Mouse (Mus musculus): Measurements from ENCODE around the gene Noxa1. TPM values are rescaled to one million over a fixed set of nuclear protein-coding genes. Genes with fewer than 3 reads are reported as not detected.

The Noxa1 gene
- total and polyA plus RNA-seq, 2 experiments from 2014 or later, result not detected

GRCm38 (mm10) chr2:25051450-25051849 lies 43.5 kb downstream of the Noxa1 start:
- DNase-seq (no peak), ATAC-seq (no peak)
- no peak overlapping the region for H3K9ac ChIP-seq
- no peak for TF ChIP-seq CTCF (IDR thresholded peaks at IDR 0.05; ENCODE audit: low read depth)
- H3K27me3 ChIP-seq (ENCODE audit: insufficient read depth, low read length), result no peaks in the 10 kb centered on the region
- H3K4me2 ChIP-seq (ENCODE audit: low read depth), result no peak overlapping the region
- H3K4me1 ChIP-seq (ENCODE audit: insufficient read depth), result peaks cover 13% of the 10 kb centered on the region; the same call in 1 of the 2 replicates
- no peak overlapping the region for H3K4me3 ChIP-seq (ENCODE audit: low read depth, low read length)
- 87% methylated on average over 8 of the region's 8 CpGs for whole genome bisulfite sequencing
- H3K9me3 ChIP-seq (ENCODE audit: low read length), result no peaks in the 10 kb centered on the region
- no peaks in the 10 kb centered on the region for H3K36me3 ChIP-seq (ENCODE audit: insufficient read depth)
- H3K27ac ChIP-seq (ENCODE audit: low read depth, low read length), result no peak overlapping the region

DNA sequence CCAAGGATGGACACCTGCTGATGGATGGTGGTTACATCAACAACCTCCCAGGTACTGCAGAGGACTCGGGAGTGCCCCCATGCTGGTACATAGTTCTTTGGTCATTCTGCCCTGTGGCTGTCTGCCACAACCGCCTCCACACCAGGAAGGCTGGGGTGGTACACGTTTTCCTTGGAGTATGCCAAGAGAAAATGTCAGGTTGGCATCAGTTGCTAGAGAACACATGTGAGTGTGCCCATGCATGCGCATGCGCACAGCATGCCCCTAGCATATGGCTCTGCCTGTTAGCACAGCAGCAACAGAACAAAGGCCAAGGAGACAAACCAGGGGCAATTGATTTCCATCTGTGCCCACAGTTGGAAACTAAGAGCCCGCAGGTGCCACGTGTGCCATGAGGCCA lies 44.0 kb downstream of the Noxa1 start:
- no peaks in the 10 kb centered on the region for H3K27me3 ChIP-seq (ENCODE audit: insufficient read depth, low read length)
- H3K36me3 ChIP-seq (ENCODE audit: insufficient read depth), result no peaks in the 10 kb centered on the region
- no peak overlapping the region for H3K27ac ChIP-seq (ENCODE audit: low read depth, low read length)
- DNase-seq (peak; percentile 35), ATAC-seq (no peak)
- no peak overlapping the region for H3K4me3 ChIP-seq (ENCODE audit: low read depth, low read length)
- WGBS, result 75% methylated on average over 7 of the region's 7 CpGs
- H3K9ac ChIP-seq, result no peak overlapping the region
- H3K4me1 ChIP-seq (ENCODE audit: insufficient read depth), result peaks cover 11% of the 10 kb centered on the region; the same call in 1 of the 2 replicates
- no peak overlapping the region for H3K4me2 ChIP-seq (ENCODE audit: low read depth)
- no peaks in the 10 kb centered on the region for H3K9me3 ChIP-seq (ENCODE audit: low read length)
- TF ChIP-seq CTCF (IDR thresholded peaks at IDR 0.05; ENCODE audit: low read depth), result no peak

DNA sequence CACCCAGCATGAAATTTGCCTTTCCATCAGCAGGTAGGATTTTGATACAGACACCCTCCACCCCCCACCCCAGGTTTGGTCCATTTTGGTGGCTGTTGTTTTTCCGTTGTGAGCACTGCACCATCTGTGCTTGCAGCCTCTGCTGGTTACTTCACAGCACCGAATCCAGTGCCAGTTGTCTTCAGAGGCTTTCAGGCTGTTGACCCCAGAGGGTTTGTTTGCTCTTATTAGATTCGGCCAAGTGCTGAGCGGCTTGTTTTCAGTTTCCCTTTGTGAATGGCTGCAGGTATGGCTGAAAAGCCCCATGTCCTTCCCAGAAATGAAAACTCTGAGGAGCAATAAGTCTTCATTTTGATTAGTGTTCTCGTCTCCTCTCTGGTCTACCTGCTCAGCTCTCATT lies 54.9 kb downstream of the Noxa1 start:
- no peaks in the 10 kb centered on the region for H3K9me3 ChIP-seq (ENCODE audit: low read length)
- no peak overlapping the region for H3K9ac ChIP-seq
- no peak overlapping the region for H3K4me3 ChIP-seq (ENCODE audit: low read depth, low read length)
- no peaks in the 10 kb centered on the region for H3K4me1 ChIP-seq (ENCODE audit: insufficient read depth)
- H3K36me3 ChIP-seq (ENCODE audit: insufficient read depth), result no peaks in the 10 kb centered on the region
- H3K27ac ChIP-seq (ENCODE audit: low read depth, low read length), result no peak overlapping the region
- no peak overlapping the region for H3K4me2 ChIP-seq (ENCODE audit: low read depth)
- ATAC-seq (no peak), DNase-seq (no peak)
- WGBS, result 90% methylated on average over 5 of the region's 5 CpGs
- no peak for TF ChIP-seq CTCF (IDR thresholded peaks at IDR 0.05; ENCODE audit: low read depth)
- H3K27me3 ChIP-seq (ENCODE audit: insufficient read depth, low read length), result no peaks in the 10 kb centered on the region

Small RNA genes lying within 50 kb of the gene (microRNA-seq; reads per million reads assigned to microRNA genes)
- gene Gm24328 (0 reads per million in 2 experiments), gene Mir7664 (0 to 0.24 reads per million in 2 experiments)

Other genes with a start within 250 kb of the Noxa1 start
- 72.4 and 89.4 TPM in 2 replicates for gene Ehmt1, start 175.5 kb downstream of the Noxa1 start, total RNA-seq (2014; rRNA removed)
- 44.2 and 72.1 TPM in 2 replicates for gene Ehmt1, start 175.5 kb downstream of the Noxa1 start, polyA plus RNA-seq (2015; fragmentation: Nextera tagmentation; extraction: Ambion mirVana)
- 44.3 and 44.4 TPM in 2 replicates for gene Arrdc1, start 159.9 kb downstream of the Noxa1 start, total RNA-seq (2014; rRNA removed)
- gene Arrdc1, start 159.9 kb downstream of the Noxa1 start, polyA plus RNA-seq (2015; fragmentation: Nextera tagmentation; extraction: Ambion mirVana), result 35.3 and 37.8 TPM in 2 replicates
- 34.9 and 39.9 TPM in 2 replicates for gene Zmynd19, start 145.4 kb downstream of the Noxa1 start, total RNA-seq (2014; rRNA removed)
- 19.2 and 21.9 TPM in 2 replicates for gene Zmynd19, start 145.4 kb downstream of the Noxa1 start, polyA plus RNA-seq (2015; fragmentation: Nextera tagmentation; extraction: Ambion mirVana)
- 42.9 and 54.0 TPM in 2 replicates for gene Dph7, start 132.7 kb downstream of the Noxa1 start, total RNA-seq (2014; rRNA removed)
- gene Dph7, start 132.7 kb downstream of the Noxa1 start, polyA plus RNA-seq (2015; fragmentation: Nextera tagmentation; extraction: Ambion mirVana), result 40.8 and 45.1 TPM in 2 replicates
- gene Mrpl41, start 120.1 kb downstream of the Noxa1 start, total RNA-seq (2014; rRNA removed), result 79.4 and 123 TPM in 2 replicates
- gene Mrpl41, start 120.1 kb downstream of the Noxa1 start, polyA plus RNA-seq (2015; fragmentation: Nextera tagmentation; extraction: Ambion mirVana), result 174 and 203 TPM in 2 replicates
- 5.0 TPM in 2 replicates for gene Pnpla7, start 119.1 kb downstream of the Noxa1 start, total RNA-seq (2014; rRNA removed)
- gene Pnpla7, start 119.1 kb downstream of the Noxa1 start, polyA plus RNA-seq (2015; fragmentation: Nextera tagmentation; extraction: Ambion mirVana), result 2.7 and 3.1 TPM in 2 replicates
- 285 and 329 TPM in 2 replicates for gene Nsmf, start 40.8 kb downstream of the Noxa1 start, total RNA-seq (2014; rRNA removed)
- gene Nsmf, start 40.8 kb downstream of the Noxa1 start, polyA plus RNA-seq (2015; fragmentation: Nextera tagmentation; extraction: Ambion mirVana), result 258 and 262 TPM in 2 replicates
- not detected in 2 replicates for gene Entpd8, start 14.8 kb downstream of the Noxa1 start, total RNA-seq (2014; rRNA removed)
- gene Entpd8, start 14.8 kb downstream of the Noxa1 start, polyA plus RNA-seq (2015; fragmentation: Nextera tagmentation; extraction: Ambion mirVana), result not detected in 2 replicates
- gene Nrarp, start 85.6 kb upstream of the Noxa1 start, total RNA-seq (2014; rRNA removed), result 38.2 and 40.0 TPM in 2 replicates
- gene Nrarp, start 85.6 kb upstream of the Noxa1 start, polyA plus RNA-seq (2015; fragmentation: Nextera tagmentation; extraction: Ambion mirVana), result 17.0 and 17.8 TPM in 2 replicates
- 1.7 and 3.3 TPM in 2 replicates for gene Tor4a, start 101.7 kb upstream of the Noxa1 start, total RNA-seq (2014; rRNA removed)
- 0.92 and 1.2 TPM in 2 replicates for gene Tor4a, start 101.7 kb upstream of the Noxa1 start, polyA plus RNA-seq (2015; fragmentation: Nextera tagmentation; extraction: Ambion mirVana)
- gene Nelfb, start 116.3 kb upstream of the Noxa1 start, total RNA-seq (2014; rRNA removed), result 94.6 and 115 TPM in 2 replicates
- 57.1 and 76.1 TPM in 2 replicates for gene Nelfb, start 116.3 kb upstream of the Noxa1 start, polyA plus RNA-seq (2015; fragmentation: Nextera tagmentation; extraction: Ambion mirVana)
- gene Stpg3, start 119.5 kb upstream of the Noxa1 start, total RNA-seq (2014; rRNA removed), result not detected in 2 replicates
- gene Stpg3, start 119.5 kb upstream of the Noxa1 start, polyA plus RNA-seq (2015; fragmentation: Nextera tagmentation; extraction: Ambion mirVana), result not detected in 2 replicates
- gene Fam166a, start 123.6 kb upstream of the Noxa1 start, total RNA-seq (2014; rRNA removed), result not detected in 2 replicates
- 0.94 TPM in 1 of 2 replicates, not detected in the other for gene Fam166a, start 123.6 kb upstream of the Noxa1 start, polyA plus RNA-seq (2015; fragmentation: Nextera tagmentation; extraction: Ambion mirVana)
- gene Tubb4b, start 129.6 kb upstream of the Noxa1 start, total RNA-seq (2014; rRNA removed), result 553 and 579 TPM in 2 replicates
- gene Tubb4b, start 129.6 kb upstream of the Noxa1 start, polyA plus RNA-seq (2015; fragmentation: Nextera tagmentation; extraction: Ambion mirVana), result 382 and 469 TPM in 2 replicates
- not detected in 2 replicates for gene Slc34a3, start 139.2 kb upstream of the Noxa1 start, total RNA-seq (2014; rRNA removed)
- not detected in 2 replicates for gene Slc34a3, start 139.2 kb upstream of the Noxa1 start, polyA plus RNA-seq (2015; fragmentation: Nextera tagmentation; extraction: Ambion mirVana)
- not detected in 2 replicates for gene Rnf224, start 141.6 kb upstream of the Noxa1 start, total RNA-seq (2014; rRNA removed)
- gene Rnf224, start 141.6 kb upstream of the Noxa1 start, polyA plus RNA-seq (2015; fragmentation: Nextera tagmentation; extraction: Ambion mirVana), result not detected in 2 replicates
- 77.6 and 84.1 TPM in 2 replicates for gene Rnf208, start 147.1 kb upstream of the Noxa1 start, total RNA-seq (2014; rRNA removed)
- gene Rnf208, start 147.1 kb upstream of the Noxa1 start, polyA plus RNA-seq (2015; fragmentation: Nextera tagmentation; extraction: Ambion mirVana), result 193 and 205 TPM in 2 replicates
- gene Cysrt1, start 147.3 kb upstream of the Noxa1 start, total RNA-seq (2014; rRNA removed), result not detected in 2 replicates
- gene Cysrt1, start 147.3 kb upstream of the Noxa1 start, polyA plus RNA-seq (2015; fragmentation: Nextera tagmentation; extraction: Ambion mirVana), result not detected in 2 replicates
- gene AL732309.1, start 151.7 kb upstream of the Noxa1 start, total RNA-seq (2014; rRNA removed), result 10.1 and 12.8 TPM in 2 replicates
- gene AL732309.1, start 151.7 kb upstream of the Noxa1 start, polyA plus RNA-seq (2015; fragmentation: Nextera tagmentation; extraction: Ambion mirVana), result 3.0 and 3.1 TPM in 2 replicates
- gene Tmem203, start 160.3 kb upstream of the Noxa1 start, total RNA-seq (2014; rRNA removed), result 29.2 and 42.5 TPM in 2 replicates
- gene Tmem203, start 160.3 kb upstream of the Noxa1 start, polyA plus RNA-seq (2015; fragmentation: Nextera tagmentation; extraction: Ambion mirVana), result 22.7 and 27.7 TPM in 2 replicates
- gene Tprn, start 167.5 kb upstream of the Noxa1 start, total RNA-seq (2014; rRNA removed), result 15.2 and 18.1 TPM in 2 replicates
- gene Tprn, start 167.5 kb upstream of the Noxa1 start, polyA plus RNA-seq (2015; fragmentation: Nextera tagmentation; extraction: Ambion mirVana), result 16.4 and 18.8 TPM in 2 replicates
- gene Ssna1, start 177.3 kb upstream of the Noxa1 start, total RNA-seq (2014; rRNA removed), result 108 and 127 TPM in 2 replicates
- gene Ssna1, start 177.3 kb upstream of the Noxa1 start, polyA plus RNA-seq (2015; fragmentation: Nextera tagmentation; extraction: Ambion mirVana), result 189 and 195 TPM in 2 replicates
- 30.2 and 37.9 TPM in 2 replicates for gene Anapc2, start 177.3 kb upstream of the Noxa1 start, total RNA-seq (2014; rRNA removed)
- 90.7 and 108 TPM in 2 replicates for gene Anapc2, start 177.3 kb upstream of the Noxa1 start, polyA plus RNA-seq (2015; fragmentation: Nextera tagmentation; extraction: Ambion mirVana)
- gene Tmem210, start 193.0 kb upstream of the Noxa1 start, total RNA-seq (2014; rRNA removed), result not detected in 2 replicates
- not detected in 2 replicates for gene Tmem210, start 193.0 kb upstream of the Noxa1 start, polyA plus RNA-seq (2015; fragmentation: Nextera tagmentation; extraction: Ambion mirVana)
- gene Lrrc26, start 194.8 kb upstream of the Noxa1 start, total RNA-seq (2014; rRNA removed), result not detected in 2 replicates
- gene Lrrc26, start 194.8 kb upstream of the Noxa1 start, polyA plus RNA-seq (2015; fragmentation: Nextera tagmentation; extraction: Ambion mirVana), result 0.15 TPM in 1 of 2 replicates, not detected in the other
- 77.3 and 88.5 TPM in 2 replicates for gene Grin1, start 224.0 kb upstream of the Noxa1 start, total RNA-seq (2014; rRNA removed)
- 46.9 and 58.2 TPM in 2 replicates for gene Grin1, start 224.0 kb upstream of the Noxa1 start, polyA plus RNA-seq (2015; fragmentation: Nextera tagmentation; extraction: Ambion mirVana)
- 54.0 and 66.1 TPM in 2 replicates for gene Man1b1, start 237.2 kb upstream of the Noxa1 start, total RNA-seq (2014; rRNA removed)
- 35.5 and 43.8 TPM in 2 replicates for gene Man1b1, start 237.2 kb upstream of the Noxa1 start, polyA plus RNA-seq (2015; fragmentation: Nextera tagmentation; extraction: Ambion mirVana)